ENCODE assay signal across 10 mouse cellular contexts in the genomic region with DNA sequence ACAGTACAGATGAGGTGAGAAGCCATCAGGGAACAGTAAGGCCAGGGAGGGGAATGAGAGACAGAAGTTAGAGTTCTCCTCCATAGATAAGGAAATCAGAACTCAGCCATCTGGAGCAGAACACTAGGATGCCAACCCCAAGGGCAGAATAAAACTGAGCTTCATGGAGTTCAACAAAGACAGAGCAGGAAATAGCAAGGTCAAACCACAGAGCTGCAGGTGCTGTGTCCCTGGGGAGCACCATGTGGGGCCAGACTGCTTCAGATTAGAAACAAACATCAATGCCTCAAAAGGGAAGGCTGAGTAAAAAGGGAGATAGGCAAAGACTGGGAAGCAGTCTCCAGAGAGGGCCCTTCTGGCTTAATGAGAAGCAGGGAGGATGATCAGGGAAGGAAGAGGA. TPM values are rescaled to one million over a fixed set of nuclear protein-coding genes. Genes with fewer than 3 reads are reported as not detected.
"Had no signal": no experiment of that assay in that cellular context is flagged by ENCODE, and none has a peak within 500 bp of the region (broad histone marks: within the 10 kb centered on the region; RNA-seq: fewer than 3 reads in every experiment).

No protein-coding gene starts in this region.

RNA-seq across cellular contexts. Expression of a gene that starts 6.9 kb away (rescaled TPM):
- polyA plus RNA-seq: neural tube, embryonic 12.5 days; neural tube, embryonic 13.5 days; neural tube, embryonic 14.5 days; neural tube, embryonic 15.5 days; stomach, embryonic 14.5 days; stomach, embryonic 15.5 days; stomach, embryonic 16.5 days; stomach, postnatal 0 days; thymus, postnatal 0 days; urinary bladder, adult 2 months had no signal

RNA-seq across cellular contexts. Expression of a gene that starts 16.1 kb away (rescaled TPM):
- polyA plus RNA-seq: neural tube, embryonic 12.5 days; neural tube, embryonic 13.5 days; neural tube, embryonic 14.5 days; neural tube, embryonic 15.5 days; stomach, embryonic 14.5 days; stomach, embryonic 15.5 days; stomach, postnatal 0 days; thymus, postnatal 0 days; urinary bladder, adult 2 months had no signal
